Mouse (Mus musculus) layer of hippocampus, postnatal 25 days (tissue): Measurements from ENCODE around the gene Cdk5r1. TPM values are rescaled to one million over a fixed set of nuclear protein-coding genes. Genes with fewer than 3 reads are reported as not detected.
"Not testable (repeated sequence)": the region's sequence is repeated elsewhere in the genome, so short reads cannot be mapped to it uniquely, and the experiment has no call there.

ENCODE experiments used
- DNase-seq, 2 experiments: peaks; one replicate each; pipeline ENCODE4 v3.0.0; 2022; ENCODE audit warnings: mixed read lengths in 2 of 2, low spot score in 1 of 2; ENCODE audit errors: extremely low spot score in 1 of 2
- total RNA-seq, 2 experiments: library from RNA; stranded (reverse); gene quantifications; 2 replicates each; pipeline ENCODE4 v1.2.3; 2021

Gene Cdk5r1
- 100 to 1,000 TPM; 233 to 240 TPM for total RNA-seq

DNA sequence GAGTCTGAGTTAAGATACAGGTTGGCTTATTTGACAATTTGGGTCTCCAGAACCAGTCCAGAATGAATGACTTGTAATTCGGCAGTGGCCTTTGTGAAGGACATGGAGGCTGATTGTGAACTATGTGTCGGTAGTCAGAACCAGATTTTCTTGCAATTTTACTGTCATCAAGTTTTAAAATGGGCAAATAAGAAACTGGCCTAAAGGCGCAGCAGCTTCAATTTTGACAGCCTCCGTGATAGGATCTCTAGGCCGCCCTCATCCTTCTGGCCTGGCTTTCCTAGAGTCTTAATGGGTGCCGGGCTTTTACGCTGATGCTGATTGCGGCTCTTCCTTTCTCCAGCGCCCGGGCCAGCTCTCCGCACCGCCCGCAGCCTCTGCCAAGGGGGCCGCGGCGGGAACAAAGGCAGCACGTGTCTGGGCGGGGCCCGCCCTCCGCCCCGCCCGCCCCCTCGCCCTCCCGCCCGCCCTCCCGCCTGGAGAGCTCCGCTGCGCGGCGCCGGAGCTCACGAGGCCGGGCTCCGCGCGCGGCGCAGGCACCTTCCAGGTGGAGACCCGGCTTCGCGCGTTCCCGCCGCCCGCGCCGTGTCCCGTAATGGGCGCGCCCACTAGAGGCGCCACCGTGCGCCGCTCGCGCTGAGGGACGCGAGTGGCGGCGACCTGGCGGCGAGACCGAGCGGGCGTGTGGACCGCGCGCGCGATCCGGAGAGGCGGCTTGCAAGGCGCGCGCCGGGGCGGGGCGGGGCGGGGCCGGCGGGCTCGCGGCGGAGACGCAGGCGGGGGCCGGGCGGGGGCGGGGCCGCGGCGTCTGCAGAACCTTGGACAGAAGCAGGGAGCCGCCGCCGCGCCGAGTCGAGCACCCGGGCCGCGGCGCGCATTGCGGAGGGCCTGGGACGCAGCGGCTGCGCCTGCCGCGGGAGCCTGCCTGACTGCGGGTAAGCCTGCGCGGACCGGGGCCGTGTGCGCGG lies at the start of gene Cdk5r1:
TSS of gene Cdk5r1 (plus strand) at position 802 of the 968 bp plus-strand sequence.
- DNase-seq = peak; percentile 78 to 91

DNA sequence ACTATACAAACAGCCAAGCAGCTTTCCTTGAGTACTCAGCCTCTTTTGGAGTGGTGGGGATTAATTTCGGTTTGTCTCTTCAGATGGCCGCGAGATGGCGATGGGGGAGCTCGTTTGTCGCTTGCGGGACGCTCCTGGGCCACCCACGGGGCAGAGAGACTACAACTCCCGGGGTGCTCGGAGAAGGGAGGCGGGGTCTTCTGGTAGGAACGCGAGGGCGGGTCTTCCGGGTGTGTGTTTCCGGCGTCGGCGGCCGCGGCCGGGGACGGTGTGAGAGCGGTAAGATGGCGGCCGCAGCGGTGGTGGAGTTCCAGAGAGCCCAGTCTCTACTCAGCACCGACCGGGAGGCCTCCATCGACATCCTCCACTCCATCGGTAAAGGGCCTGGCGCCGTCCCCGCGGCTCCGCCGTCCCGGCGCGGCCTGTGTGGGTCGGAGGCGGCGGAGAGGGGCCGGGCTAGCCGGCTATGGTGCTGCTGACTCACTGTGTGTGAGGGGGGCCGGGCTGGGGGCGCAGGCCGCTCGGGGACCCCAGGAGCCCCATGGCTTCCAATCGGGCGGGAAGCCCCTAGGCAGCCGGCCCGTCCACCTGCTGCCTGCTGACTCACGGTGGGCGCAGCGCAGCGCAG lies 48.3 kb upstream of the Cdk5r1 start, which contains the start of gene Psmd11:
TSS of gene Psmd11 (plus strand) at position 235 of the 628 bp plus-strand sequence.
- peak; percentile 87 to 89 for DNase-seq

DNA sequence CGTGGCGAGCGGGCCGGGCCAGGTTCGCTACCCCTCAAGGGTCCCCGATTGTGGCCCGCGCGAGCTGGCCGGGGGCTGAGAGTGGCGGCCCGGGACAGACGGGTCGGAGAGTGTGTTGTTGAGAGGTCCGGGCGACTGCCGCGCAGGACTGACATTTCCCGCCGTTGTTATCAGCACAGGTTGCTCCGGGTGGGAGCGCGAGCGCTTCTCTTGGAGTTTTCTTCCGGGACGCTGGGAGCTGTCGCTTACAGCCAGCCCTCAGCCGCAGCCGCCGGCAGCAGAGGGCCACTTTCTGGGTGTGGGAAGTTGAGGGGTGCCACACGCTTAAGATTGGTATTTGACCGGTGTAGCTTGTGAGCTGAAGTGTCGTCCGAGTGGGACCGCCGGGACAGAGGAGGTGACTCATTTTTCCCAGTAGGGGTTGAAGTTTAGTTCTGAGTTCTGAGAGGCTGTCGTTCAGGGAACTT lies 47.8 kb upstream of the Cdk5r1 start:
- no peak for DNase-seq

DNA sequence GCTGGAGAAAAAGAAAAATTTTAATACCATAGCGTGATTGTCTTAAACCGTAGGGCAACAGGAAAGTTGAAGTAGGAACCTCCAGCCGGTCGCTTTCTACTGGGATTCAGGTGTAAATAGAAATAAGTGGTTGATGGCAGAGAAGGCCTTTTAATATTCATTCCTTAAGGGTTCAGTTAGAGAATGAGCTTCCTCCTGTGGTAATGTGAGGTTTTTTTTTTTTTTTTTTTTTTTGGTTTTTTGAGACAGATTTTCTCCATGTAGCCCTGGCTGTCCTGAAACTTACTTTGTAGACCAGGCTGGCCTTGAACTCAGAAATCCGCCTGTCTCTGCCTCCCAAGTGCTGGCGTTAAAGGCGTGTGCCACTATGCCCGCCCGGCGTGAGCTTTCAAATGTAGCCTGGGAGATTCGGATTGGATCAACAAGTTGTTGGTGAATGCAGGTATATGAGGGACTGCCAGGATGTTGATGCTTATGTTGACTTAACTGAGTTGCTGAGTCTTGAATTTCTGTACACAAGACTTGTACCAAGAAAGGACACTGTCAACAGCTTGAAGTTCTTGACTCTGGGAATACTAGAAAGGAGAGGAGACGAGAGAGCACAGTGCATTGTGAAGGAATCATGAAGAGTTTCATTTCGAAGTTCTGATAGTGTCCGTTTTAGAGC lies 47.2 kb upstream of the Cdk5r1 start:
- DNase-seq = no peak

DNA sequence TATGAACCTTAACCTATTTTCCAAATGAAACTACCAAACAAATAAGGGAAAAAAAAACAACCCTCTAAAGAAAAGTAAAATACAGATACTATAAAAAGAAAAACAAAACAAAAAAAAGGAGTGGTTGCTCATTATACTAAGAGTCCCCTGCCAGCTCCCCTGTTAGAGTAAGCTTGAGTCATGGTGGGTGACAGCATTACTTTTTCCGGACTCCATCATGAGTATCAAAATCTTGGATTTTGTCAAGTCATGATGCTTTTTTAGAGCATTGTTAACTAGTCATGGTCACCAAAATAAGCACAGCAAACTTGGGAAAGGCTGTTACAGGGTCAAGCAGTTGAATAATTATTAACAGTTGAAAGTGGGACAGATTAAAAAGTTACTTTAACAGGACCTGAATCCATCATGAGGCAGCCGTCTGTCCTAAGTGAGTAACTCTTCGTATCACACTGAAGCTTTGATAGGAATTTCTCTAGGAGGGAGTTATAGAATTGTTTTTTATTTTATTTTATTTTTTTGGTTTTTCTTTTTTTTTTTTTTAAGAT lies 46.4 kb upstream of the Cdk5r1 start:
- no peak for DNase-seq

DNA sequence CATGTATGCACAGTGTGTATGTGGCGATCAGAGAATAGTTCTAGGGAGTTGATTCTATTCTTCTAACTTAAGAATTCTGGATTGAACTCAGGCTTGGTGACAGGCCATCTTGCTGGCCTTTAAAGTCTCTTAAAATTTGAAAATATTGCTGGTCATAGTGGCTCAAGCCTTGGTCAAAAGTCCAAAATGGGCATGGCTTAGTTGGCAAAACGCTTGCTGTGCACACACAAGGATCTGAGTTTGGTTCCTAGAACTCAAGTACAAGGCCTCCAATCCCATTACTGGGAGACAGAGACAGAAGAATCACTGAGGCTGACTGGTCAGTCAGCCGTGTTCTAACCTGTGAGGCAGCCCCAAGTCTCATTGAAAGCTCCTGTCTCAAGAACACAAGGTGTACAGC lies 29.9 kb upstream of the Cdk5r1 start:
- no peak for DNase-seq

DNA sequence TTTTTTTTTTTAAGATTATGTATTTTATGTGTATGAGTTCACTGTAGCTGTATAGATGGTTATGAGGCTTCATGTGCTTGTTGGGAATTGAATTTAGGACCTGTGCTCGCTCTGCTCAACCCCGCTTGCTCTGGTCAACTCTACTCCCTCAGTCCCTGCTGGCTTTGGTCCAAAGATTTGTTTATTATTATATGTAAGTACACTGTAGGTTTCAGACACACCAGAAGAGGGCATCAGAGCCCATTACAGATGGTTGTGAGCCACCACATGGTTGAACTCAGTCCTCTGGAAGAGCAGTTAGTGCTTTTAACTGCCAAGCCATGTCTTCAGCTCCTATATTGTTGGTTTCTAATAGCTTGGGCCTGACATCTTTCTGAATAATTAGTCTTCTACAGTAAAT lies 27.0 kb upstream of the Cdk5r1 start:
- DNase-seq = no peak

DNA sequence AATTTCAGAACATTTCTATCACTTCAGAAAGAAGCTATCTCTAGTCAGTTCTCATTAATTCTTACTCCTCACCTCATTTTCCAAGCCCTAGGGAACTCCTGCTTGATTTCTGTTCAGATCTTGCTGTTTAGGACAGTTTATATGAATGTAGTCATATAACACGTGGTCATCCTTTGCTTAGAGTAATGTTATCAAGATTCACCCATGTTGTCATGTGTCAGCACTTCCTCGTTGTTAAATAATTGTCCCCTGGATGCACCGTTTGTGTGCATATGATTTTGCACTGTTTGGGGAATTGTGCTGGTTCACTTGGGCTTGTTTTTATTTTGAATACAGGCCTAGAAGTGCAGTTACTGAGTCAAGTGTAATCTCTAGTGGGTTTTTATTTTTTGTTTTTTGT lies 24.6 kb upstream of the Cdk5r1 start:
- no peak for DNase-seq

DNA sequence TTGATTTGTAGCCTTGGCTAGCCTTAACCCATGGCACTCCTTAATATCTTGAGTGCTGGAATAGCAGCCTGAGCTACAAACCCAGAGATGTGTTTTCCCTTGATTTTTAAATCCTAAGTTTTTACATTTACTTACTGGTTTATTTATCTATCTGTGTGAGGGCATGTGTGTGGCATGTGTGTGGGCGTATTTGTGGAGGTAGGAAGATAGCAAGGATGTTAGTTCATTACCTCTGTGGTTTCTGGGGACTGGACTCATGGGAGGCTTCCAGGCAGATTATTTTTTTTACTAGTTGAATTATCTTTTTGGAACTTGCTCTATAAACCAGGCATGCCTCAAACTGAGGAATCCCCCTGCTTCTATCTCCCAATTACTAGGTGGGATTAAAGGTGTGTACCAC lies 23.6 kb upstream of the Cdk5r1 start:
- no peak for DNase-seq

DNA sequence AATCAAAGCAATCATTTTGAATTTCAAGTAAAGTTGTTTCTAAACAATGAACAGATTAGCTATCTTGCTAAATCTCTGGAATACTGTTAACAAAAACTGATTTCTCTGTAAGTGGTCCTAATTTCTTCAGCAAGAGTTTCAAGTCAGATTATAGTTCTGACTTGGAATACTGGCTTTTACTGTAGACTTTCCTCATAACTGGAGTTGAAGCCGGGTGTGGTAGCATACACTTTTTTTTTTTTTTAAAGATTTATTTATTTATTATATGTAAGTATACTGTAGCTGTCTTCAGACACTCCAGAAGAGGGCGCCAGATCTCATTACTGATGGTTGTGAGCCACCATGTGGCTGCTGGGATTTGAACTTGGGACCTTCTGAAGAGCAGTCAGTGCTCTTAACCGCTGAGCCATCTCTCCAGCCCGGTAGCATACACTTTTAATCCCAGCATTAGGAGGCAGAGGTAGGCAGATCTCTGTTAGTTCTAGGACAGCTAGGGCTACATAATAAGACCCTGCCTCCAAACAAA lies 13.2 kb upstream of the Cdk5r1 start:
- not testable (repeated sequence) for DNase-seq

DNA sequence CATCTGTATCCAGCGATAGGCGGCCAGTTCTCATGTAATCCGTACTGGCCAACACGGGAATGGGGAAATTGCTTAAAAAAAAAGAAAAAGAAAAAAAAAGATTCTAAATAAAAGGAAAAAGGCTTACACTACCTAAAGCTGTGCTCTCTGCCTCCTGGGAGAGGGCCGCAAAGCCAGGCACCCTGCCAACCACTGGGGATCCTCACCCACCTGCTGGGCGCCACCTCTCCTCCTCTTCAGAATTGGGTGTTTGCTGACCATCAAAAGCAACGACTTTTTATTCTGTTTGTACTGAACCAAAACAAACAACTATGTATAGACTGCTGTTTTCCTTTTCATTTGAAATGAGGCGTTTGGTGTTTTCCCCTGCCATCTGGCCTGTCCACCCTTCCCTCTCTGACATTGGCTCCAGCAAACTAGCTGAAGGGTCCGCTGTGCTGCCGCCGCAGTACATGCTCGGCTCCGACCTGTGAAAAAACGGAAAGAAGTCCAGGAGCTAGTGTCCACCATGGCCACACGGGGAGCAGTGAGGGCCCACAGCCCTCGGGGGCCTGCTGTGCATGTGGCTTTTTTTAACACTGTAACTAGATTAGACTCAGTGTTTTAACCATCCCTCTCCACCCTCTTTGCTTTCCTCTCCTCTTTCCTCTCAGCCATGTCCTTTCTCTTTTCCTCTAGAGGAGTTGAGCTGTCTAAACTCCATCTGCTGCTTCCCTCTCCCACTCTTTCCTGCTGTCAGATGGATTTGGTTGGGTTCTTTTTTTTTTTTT lies 4.8 kb upstream of the Cdk5r1 start:
- DNase-seq = peak in 1 of 2 experiments; percentile 22

DNA sequence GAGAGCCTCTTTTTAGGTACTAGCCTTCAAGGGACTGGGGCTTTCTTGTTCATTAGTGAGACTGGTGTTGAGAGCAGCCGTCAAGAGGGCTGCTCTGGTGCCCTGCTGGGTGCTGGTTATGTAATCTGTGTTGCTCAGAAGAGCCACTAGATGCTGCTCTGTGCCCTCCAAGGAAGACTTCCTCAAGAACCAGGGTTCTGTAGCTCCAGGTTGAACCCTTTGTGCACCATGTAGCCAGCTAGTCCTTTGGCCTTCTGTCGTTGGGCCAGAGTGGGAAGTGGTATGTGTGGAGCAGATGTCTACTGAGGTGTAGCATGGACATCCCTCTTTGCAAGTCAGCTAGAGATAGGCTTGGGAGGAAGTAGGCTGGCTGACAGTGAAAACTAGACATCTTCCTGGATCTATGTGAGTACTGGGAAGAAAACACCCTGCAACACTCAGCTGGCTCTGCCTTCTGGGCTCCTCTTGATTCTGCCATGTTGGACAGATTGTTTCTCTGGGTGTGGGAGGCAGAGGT lies 2.6 kb upstream of the Cdk5r1 start:
- DNase-seq = peak in 1 of 2 experiments; percentile 23

DNA sequence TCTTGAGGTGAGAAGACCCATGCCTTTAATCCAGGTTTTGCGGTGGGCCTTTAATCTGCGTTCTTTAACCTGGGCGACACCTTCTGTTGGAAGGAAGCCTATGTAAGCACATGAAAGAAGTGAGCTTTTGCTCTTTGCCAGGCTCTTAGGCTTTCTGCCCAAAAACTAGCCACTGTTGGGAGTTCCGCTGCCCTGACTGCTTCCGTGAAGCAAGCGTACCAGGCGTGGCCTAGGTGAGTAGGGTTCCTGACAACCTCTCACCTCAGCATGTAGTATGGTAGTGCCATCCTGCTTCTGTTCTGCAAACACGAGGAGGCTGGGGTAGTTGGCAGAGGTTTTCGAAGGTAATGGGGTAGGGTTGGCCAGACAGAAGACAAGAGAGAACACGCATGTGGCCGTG lies 2.0 kb upstream of the Cdk5r1 start:
- no peak for DNase-seq

DNA sequence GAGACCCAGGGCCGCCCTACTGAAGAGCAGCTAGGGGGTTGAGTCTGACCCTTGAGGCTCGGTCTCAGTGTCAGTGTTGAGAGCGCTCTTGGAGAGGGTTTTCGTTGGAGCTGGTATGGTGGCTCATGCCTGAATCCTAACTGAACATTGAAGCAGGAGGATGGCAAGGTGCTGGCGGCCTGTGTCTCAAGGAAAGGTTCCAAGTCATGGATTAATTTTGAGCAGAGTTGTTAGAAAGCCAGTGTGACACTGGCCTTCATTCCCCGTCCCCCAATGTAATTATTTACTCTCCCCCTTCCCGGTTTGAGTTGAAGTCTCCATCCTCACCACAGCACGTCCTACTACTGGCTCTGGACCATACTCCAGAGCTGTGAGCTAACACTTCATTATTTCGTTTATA lies 1.3 kb upstream of the Cdk5r1 start:
- DNase-seq = peak in 1 of 2 experiments; percentile 14

DNA sequence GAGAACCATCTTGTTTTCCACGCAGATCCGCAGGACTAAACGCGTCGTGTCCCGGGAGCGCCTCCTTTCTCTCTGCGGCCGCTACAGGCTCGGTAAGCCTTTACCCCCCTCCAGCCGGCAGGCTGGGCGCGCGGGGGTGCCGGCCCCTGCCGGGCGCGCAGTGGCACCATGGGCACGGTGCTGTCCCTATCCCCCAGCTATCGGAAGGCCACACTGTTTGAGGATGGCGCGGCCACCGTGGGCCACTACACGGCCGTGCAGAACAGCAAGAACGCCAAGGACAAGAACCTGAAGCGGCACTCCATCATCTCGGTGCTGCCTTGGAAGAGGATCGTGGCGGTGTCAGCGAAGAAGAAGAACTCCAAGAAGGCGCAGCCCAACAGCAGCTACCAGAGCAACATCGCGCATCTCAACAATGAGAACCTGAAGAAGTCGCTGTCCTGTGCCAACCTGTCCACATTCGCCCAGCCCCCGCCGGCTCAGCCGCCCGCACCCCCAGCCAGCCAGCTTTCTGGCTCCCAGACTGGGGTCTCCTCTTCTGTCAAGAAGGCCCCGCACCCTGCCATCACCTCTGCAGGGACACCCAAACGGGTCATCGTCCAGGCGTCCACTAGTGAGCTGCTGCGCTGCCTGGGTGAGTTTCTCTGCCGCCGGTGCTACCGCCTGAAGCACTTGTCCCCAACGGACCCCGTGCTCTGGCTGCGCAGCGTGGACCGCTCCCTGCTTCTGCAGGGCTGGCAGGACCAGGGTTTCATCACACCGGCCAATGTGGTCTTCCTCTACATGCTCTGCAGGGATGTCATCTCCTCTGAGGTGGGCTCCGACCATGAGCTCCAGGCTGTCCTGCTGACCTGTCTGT lies 747 bp downstream of the Cdk5r1 start:
- DNase-seq = peak in 1 of 2 experiments; percentile 54

DNA sequence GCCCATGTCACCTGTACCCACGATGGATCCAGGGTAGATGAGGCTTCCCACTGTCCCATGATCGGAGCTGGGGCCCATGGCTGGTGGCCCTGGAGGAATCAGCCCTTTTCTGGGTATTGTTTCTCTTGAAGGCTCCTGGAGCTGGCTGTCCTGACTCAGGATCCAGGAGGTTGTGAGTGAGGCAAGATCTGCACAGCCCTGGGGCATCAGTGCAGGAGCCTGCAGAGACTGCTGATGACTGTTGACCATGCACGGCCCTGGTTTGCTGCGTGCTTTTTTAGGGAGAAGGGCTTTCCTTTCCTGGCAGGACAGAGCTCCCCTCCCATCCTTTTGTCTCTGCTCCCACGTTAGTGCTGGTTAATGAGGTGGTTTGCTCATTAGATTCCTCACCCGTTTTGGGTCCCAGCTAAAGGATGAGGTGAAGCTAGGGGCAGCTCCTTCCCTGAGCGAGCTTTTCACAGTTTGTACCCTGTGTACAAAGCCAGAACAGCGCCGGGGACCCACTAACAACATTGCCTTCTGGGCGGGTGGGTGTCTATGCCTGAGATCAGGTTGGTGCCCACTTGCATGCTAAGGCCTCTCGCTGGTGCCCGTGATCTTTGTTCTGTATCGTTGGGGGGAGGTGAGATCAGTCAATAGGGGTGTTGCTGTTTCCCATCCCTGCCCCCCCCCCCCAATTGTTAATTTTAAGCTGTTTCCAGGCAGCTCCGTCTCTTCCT lies 2.0 kb downstream of the Cdk5r1 start:
- peak in 1 of 2 experiments; percentile 24 for DNase-seq

DNA sequence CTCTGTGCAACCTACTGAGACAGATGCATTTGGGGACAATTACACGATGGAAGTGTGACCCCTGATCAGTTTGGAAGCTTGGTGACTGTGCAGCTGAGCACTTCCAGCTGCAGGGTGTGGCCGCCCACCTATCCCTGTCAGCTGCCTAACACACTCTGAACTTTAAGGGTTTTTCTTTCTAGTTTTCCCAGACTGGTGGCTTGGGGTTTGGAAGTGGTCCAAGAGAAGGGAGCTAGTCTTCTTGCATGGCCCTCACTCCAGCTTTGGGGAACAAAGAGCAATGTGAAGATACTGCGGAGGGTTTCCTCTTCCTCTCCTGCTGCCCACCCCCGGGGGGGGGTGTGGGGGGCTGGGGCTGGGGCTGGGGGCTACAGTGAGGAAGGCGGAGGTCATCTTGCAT lies 2.6 kb downstream of the Cdk5r1 start:
- peak in 1 of 2 experiments; percentile 19 for DNase-seq
